Mouse (Mus musculus): ENCODE measurements at regions not wholly inside any gene's neighbourhood (a gene's known extent, or its start where the extent isn't known, plus 50 kb on each side); places are given as distances from the start of the nearest gene placed in this dataset.

DNA sequence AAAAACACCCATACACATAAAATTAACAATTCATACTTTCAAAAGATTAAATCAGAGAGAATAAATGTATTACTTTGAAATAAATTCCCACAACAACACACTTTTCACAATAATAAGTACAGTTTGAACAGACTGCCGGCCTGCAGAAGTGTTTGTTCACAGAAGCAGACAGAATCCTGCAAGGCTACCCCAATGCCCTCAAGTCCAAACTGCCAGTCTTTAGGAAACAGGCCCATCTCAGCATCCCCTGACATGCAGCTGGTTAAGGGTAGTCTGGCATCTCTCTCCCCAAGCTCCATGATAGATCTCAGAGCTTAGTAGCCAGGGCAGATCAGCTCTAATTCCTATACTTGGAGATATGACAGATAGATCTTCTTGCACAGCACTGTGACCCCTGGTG is 178.5 kb upstream of the Rreb1 start:
- Histone ChIP-seq H3K9ac (ENCODE audit: low read length) (no peak overlapping the region), H3K4me2 (ENCODE audit: low read length) (no peak overlapping the region), H3K9me3 (replicated peaks; ENCODE audit: control insufficient read depth, low read length) (no peaks in the 10 kb centered on the region), H3K4me3 (ENCODE audit: low read depth, low read length) (no peak overlapping the region), H3K27me3 (replicated peaks; ENCODE audit: control insufficient read depth, insufficient read depth, low read length) (no peaks in the 10 kb centered on the region), H3K36me3 (ENCODE audit: control insufficient read depth, insufficient read depth, low read length) (no peaks in the 10 kb centered on the region), H3K27ac (ENCODE audit: low read depth, low read length) (no peak overlapping the region), H3K4me1 (ENCODE audit: control insufficient read depth, insufficient read depth, low read length) (no peaks in the 10 kb centered on the region)
- DNase-seq (ENCODE audit: low spot score) (no peak), ATAC-seq (no peak)
- WGBS = 93% methylated on average over 1 of the region's 1 CpGs

DNA sequence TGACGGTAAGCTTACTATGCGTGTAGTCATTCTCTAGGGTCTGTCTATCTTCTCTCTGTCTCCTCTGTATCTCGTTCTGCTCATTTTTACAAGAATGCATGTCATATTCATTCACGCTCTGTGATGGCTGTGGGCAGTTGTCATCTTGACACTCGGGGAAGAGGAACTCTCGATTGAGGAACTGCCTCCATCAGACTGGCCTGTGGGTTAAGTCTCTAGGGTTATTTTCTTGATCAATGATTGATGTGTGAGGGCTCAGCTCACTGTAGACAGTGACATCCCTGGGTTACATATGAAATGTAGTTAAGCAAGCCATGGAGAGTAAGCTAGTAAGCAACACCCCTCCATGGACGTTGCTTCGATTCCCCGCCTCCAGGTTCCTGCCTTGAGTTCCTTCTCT is 178.0 kb upstream of the Rreb1 start:
- Histone ChIP-seq H3K4me2 (ENCODE audit: low read length) (no peak overlapping the region), H3K9ac (ENCODE audit: low read length) (no peak overlapping the region), H3K4me3 (ENCODE audit: low read depth, low read length) (no peak overlapping the region), H3K4me1 (ENCODE audit: control insufficient read depth, insufficient read depth, low read length) (no peaks in the 10 kb centered on the region), H3K9me3 (replicated peaks; ENCODE audit: control insufficient read depth, low read length) (no peaks in the 10 kb centered on the region), H3K36me3 (ENCODE audit: control insufficient read depth, insufficient read depth, low read length) (no peaks in the 10 kb centered on the region), H3K27me3 (replicated peaks; ENCODE audit: control insufficient read depth, insufficient read depth, low read length) (no peaks in the 10 kb centered on the region), H3K27ac (ENCODE audit: low read depth, low read length) (no peak overlapping the region)
- no peak for DNase-seq (ENCODE audit: low spot score)
- 94% methylated on average over 9 of the region's 9 CpGs for WGBS
- ATAC-seq = no peak

DNA sequence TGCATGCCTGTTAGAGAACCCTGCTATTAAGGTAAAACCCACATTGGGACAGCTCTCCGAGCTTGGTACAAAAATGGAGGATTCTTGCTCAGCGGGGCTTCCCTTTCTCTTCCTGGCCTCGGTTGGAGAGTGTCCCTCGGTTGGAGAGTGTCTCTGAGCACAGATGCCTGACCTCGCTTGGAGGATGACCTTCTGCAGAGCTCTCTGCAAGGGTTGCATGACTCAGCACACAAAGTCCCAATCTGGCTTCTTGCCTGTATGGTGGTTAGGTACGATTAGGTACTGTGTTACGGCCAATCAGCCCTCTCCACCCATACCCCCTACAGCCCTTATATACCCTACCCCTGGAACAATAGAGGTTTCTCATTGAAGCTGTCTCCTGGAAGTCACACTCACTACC is 177.1 kb upstream of the Rreb1 start:
- no peak overlapping the region for H3K4me3 ChIP-seq (ENCODE audit: low read depth, low read length)
- DNase-seq (ENCODE audit: low spot score) = no peak
- H3K36me3 ChIP-seq (ENCODE audit: control insufficient read depth, insufficient read depth, low read length) = no peaks in the 10 kb centered on the region
- no peak overlapping the region for H3K9ac ChIP-seq (ENCODE audit: low read length)
- H3K9me3 ChIP-seq (replicated peaks; ENCODE audit: control insufficient read depth, low read length) = no peaks in the 10 kb centered on the region
- no peak overlapping the region for H3K27ac ChIP-seq (ENCODE audit: low read depth, low read length)
- WGBS = 78% methylated on average over 7 of the region's 7 CpGs
- H3K4me2 ChIP-seq (ENCODE audit: low read length) = no peak overlapping the region
- no peak for ATAC-seq
- H3K4me1 ChIP-seq (ENCODE audit: control insufficient read depth, insufficient read depth, low read length) = no peaks in the 10 kb centered on the region
- H3K27me3 ChIP-seq (replicated peaks; ENCODE audit: control insufficient read depth, insufficient read depth, low read length) = no peaks in the 10 kb centered on the region

DNA sequence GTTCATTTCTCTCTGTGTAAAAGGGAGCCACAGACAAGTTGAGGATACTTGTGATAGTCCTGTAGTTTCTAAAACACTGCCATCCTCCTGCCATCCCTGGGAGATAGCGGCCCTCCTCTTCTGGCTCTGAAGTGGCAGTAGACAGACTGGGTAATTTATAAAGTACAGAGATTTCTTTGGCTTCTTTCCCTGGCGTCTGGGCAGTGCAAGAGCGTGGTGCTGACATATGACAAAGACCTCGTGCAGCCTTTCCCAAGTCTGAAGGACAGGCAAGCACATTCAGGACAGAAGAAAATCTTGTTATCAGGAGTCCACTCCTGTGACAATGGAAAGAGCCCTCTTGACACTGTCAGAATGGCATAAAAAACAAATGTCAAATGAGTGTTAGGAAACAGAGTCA is 175.9 kb upstream of the Rreb1 start:
- DNase-seq (ENCODE audit: low spot score) = no peak
- H3K36me3 ChIP-seq (ENCODE audit: control insufficient read depth, insufficient read depth, low read length) = no peaks in the 10 kb centered on the region
- H3K4me3 ChIP-seq (ENCODE audit: low read depth, low read length) = no peak overlapping the region
- H3K27me3 ChIP-seq (replicated peaks; ENCODE audit: control insufficient read depth, insufficient read depth, low read length) = no peaks in the 10 kb centered on the region
- no peaks in the 10 kb centered on the region for H3K4me1 ChIP-seq (ENCODE audit: control insufficient read depth, insufficient read depth, low read length)
- no peaks in the 10 kb centered on the region for H3K9me3 ChIP-seq (replicated peaks; ENCODE audit: control insufficient read depth, low read length)
- H3K27ac ChIP-seq (ENCODE audit: low read depth, low read length) = no peak overlapping the region
- WGBS = 76% methylated on average over 4 of the region's 4 CpGs
- ATAC-seq = no peak
- no peak overlapping the region for H3K4me2 ChIP-seq (ENCODE audit: low read length)
- no peak overlapping the region for H3K9ac ChIP-seq (ENCODE audit: low read length)

DNA sequence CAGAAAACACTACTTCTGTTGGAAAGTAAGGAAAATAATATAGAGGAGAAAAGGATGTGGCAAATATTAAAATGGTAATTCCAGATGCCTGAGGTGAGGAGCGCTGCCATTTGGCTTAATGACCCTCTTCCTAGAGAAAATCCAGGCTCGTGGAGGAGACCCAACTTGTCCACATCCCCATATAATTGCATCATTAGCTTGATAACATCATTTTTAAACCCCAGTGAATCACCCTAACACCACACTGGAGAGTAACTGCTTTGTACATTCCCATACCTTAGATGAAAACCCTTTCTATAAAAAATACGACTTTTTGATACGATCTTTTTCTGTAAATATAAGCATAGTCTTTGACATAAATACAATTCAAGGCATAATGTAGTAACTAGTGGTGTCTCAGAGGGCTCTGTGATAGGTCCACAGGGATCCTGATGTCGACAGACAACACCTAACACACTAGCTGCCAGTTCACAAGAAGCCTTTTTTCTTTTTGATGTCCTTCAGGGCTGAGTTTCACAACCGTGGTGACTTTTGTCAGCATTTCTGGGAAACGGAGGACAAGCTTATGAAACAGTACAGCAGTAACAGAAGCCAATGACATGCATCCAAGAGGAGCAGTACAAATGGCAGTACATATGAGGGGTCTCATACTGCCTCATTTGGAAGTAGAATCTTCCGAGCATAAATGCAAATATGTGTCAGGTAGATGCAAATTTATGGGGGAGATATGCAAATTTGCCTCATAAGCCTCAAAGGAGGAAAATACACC is 174.8 kb upstream of the Rreb1 start:
- Histone ChIP-seq H3K4me3 (ENCODE audit: low read depth, low read length) (no peak overlapping the region), H3K9me3 (replicated peaks; ENCODE audit: control insufficient read depth, low read length) (no peaks in the 10 kb centered on the region), H3K4me2 (ENCODE audit: low read length) (no peak overlapping the region), H3K9ac (ENCODE audit: low read length) (no peak overlapping the region), H3K4me1 (ENCODE audit: control insufficient read depth, insufficient read depth, low read length) (no peaks in the 10 kb centered on the region), H3K27me3 (replicated peaks; ENCODE audit: control insufficient read depth, insufficient read depth, low read length) (no peaks in the 10 kb centered on the region), H3K36me3 (ENCODE audit: control insufficient read depth, insufficient read depth, low read length) (no peaks in the 10 kb centered on the region), H3K27ac (ENCODE audit: low read depth, low read length) (no peak overlapping the region)
- ATAC-seq (no peak; the same call in 1 of the 2 replicates), DNase-seq (ENCODE audit: low spot score) (peak; percentile 17)
- 80% methylated on average over 8 of the region's 8 CpGs for WGBS

DNA sequence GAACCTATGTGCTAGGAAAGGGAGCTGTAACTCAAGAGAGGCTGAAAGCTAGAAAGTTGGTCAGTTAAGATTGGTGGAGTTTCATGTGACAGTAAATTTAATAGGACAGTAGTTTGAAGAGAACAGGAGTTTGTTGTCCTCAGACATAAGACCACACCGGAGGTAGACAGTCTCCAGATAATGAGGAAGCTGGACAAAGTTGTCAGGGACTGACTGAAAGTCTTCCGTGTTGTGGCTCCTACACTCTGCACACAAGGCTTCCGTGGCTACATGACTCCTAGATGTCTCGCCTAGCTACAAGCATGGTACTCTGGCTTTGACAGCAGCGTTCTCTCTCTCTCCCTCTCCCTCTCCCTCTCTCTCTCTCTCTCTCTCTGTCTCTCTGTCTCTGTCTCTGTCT is 171.9 kb upstream of the Rreb1 start:
- no peak overlapping the region for H3K4me2 ChIP-seq (ENCODE audit: low read length)
- no peaks in the 10 kb centered on the region for H3K36me3 ChIP-seq (ENCODE audit: control insufficient read depth, insufficient read depth, low read length)
- H3K9ac ChIP-seq (ENCODE audit: low read length) = no peak overlapping the region
- DNase-seq (ENCODE audit: low spot score) (no peak), ATAC-seq (no peak)
- WGBS = 95% methylated on average over 5 of the region's 5 CpGs
- no peaks in the 10 kb centered on the region for H3K27me3 ChIP-seq (replicated peaks; ENCODE audit: control insufficient read depth, insufficient read depth, low read length)
- H3K27ac ChIP-seq (ENCODE audit: low read depth, low read length) = no peak overlapping the region
- H3K4me1 ChIP-seq (ENCODE audit: control insufficient read depth, insufficient read depth, low read length) = no peaks in the 10 kb centered on the region
- no peak overlapping the region for H3K4me3 ChIP-seq (ENCODE audit: low read depth, low read length)
- H3K9me3 ChIP-seq (replicated peaks; ENCODE audit: control insufficient read depth, low read length) = no peaks in the 10 kb centered on the region

DNA sequence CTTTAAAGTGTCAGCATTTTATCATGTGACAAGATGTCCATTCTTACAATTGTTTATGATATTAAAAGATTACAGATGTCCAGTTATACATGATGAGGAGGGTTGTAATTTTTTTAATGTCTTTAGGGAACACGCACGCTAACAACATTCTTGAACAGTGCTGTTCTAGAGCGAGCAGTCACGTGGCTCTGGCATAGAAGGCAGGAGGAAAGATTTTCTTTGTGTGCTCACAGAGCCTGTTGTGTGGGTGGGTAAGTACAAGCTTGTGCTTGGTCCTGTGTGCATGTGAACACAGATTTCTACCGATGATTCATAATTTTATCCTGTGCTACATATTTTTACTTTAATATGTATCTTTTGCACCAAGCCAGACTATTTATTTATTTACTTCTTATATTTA is 169.1 kb upstream of the Rreb1 start:
- no peaks in the 10 kb centered on the region for H3K9me3 ChIP-seq (replicated peaks; ENCODE audit: control insufficient read depth, low read length)
- no peak overlapping the region for H3K9ac ChIP-seq (ENCODE audit: low read length)
- no peaks in the 10 kb centered on the region for H3K27me3 ChIP-seq (replicated peaks; ENCODE audit: control insufficient read depth, insufficient read depth, low read length)
- no peaks in the 10 kb centered on the region for H3K36me3 ChIP-seq (ENCODE audit: control insufficient read depth, insufficient read depth, low read length)
- H3K4me1 ChIP-seq (ENCODE audit: control insufficient read depth, insufficient read depth, low read length) = no peaks in the 10 kb centered on the region
- WGBS = 92% methylated on average over 5 of the region's 5 CpGs
- ATAC-seq = no peak
- DNase-seq (ENCODE audit: low spot score) = no peak
- H3K27ac ChIP-seq (ENCODE audit: low read depth, low read length) = no peak overlapping the region
- no peak overlapping the region for H3K4me3 ChIP-seq (ENCODE audit: low read depth, low read length)
- H3K4me2 ChIP-seq (ENCODE audit: low read length) = no peak overlapping the region

DNA sequence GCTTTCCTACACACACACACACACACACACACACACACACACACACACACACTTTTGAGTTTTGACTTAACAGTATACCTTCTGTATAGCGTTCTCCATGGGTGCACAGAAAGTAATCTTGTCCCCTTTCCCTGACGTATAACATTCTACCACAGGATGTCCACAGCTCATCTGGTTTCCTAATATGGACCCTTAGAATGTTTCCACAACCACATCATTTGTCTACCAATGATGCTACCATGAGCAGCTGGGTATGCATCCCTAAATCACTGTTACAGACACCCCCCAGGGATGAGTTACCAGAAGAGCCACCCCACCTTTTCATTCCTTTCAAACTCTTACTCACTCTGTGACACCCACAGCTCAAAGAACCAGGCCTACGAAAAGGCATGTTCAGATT is 166.8 kb upstream of the Rreb1 start:
- Histone ChIP-seq H3K36me3 (ENCODE audit: control insufficient read depth, insufficient read depth, low read length) (no peaks in the 10 kb centered on the region), H3K27me3 (replicated peaks; ENCODE audit: control insufficient read depth, insufficient read depth, low read length) (no peaks in the 10 kb centered on the region), H3K9ac (ENCODE audit: low read length) (no peak overlapping the region), H3K4me2 (ENCODE audit: low read length) (no peak overlapping the region), H3K9me3 (replicated peaks; ENCODE audit: control insufficient read depth, low read length) (no peaks in the 10 kb centered on the region), H3K4me3 (ENCODE audit: low read depth, low read length) (no peak overlapping the region), H3K27ac (ENCODE audit: low read depth, low read length) (no peak overlapping the region), H3K4me1 (ENCODE audit: control insufficient read depth, insufficient read depth, low read length) (no peaks in the 10 kb centered on the region)
- DNase-seq (ENCODE audit: low spot score) (no peak), ATAC-seq (no peak)
- WGBS = 91% methylated on average over 3 of the region's 3 CpGs

DNA sequence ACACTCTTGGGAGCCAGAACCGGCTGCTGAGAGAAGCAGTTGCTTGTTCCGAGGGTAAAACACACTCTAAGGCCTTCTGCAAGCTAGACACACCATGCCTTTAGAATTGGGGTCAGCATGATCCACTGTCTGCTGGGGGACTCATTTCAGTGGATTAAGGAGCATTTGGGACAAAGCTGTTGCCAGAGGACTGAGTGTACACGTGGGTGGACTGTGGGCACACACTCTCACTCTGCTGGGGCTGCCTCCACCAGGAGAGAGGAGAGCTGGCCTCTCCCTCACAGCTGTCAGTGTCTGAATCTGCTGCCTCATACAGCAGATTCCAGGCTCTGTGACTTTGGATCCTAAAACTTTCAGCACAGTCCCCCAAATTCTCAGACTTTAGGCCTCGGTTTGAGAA is 161.2 kb upstream of the Rreb1 start:
- no peaks in the 10 kb centered on the region for H3K36me3 ChIP-seq (ENCODE audit: control insufficient read depth, insufficient read depth, low read length)
- no peak overlapping the region for H3K4me2 ChIP-seq (ENCODE audit: low read length)
- H3K4me3 ChIP-seq (ENCODE audit: low read depth, low read length) = no peak overlapping the region
- DNase-seq (ENCODE audit: low spot score) (no peak), ATAC-seq (no peak)
- no peaks in the 10 kb centered on the region for H3K27me3 ChIP-seq (replicated peaks; ENCODE audit: control insufficient read depth, insufficient read depth, low read length)
- no peaks in the 10 kb centered on the region for H3K4me1 ChIP-seq (ENCODE audit: control insufficient read depth, insufficient read depth, low read length)
- H3K9ac ChIP-seq (ENCODE audit: low read length) = no peak overlapping the region
- H3K9me3 ChIP-seq (replicated peaks; ENCODE audit: control insufficient read depth, low read length) = no peaks in the 10 kb centered on the region
- H3K27ac ChIP-seq (ENCODE audit: low read depth, low read length) = no peak overlapping the region
- 72% methylated on average over 4 of the region's 4 CpGs for WGBS
